Mouse (Mus musculus): ENCODE results near the gene Dll4. TPM values are rescaled to one million over a fixed set of nuclear protein-coding genes. Genes with fewer than 3 reads are reported as not detected.
A peak's percentile ranks its signal among the peaks of the same experiment; 100 is the strongest.

Gene Dll4
- total and polyA plus RNA-seq, 2 experiments from 2014 or later, result 2.4 to 2.8 TPM

DNA sequence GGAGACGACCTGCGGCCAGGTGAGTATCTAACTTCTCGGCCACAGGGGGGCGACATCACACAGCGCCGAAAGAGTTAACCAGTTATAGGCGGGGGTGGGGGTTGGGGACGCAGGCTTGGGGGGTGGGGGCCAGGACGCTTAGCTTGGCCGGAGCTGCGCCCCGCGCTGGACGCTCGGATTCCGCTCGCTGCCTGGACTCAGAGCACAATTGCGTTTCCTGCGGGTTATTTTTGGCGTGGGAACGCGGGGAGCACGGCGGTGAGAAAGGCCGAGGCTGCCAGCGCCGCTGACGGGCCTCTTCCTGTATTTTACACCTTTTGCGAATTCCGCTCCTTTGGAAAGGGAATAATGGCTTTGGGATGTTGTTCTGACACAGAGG is 1.5 kb downstream of the Dll4 start:
- Histone ChIP-seq H3K36me3 (ENCODE audit: insufficient read depth) (no peaks in the 10 kb centered on the region), H3K27me3 (ENCODE audit: insufficient read depth, low read length) (peaks cover 42% of the 10 kb centered on the region), H3K9me3 (ENCODE audit: low read length) (no peaks in the 10 kb centered on the region), H3K9ac (peak overlapping the region; percentile 29; the same call in 1 of the 2 replicates), H3K4me3 (ENCODE audit: low read depth, low read length) (peak overlapping the region; percentile 50), H3K27ac (ENCODE audit: low read depth, low read length) (no peak overlapping the region), H3K4me1 (ENCODE audit: insufficient read depth) (peaks cover 16% of the 10 kb centered on the region), H3K4me2 (ENCODE audit: low read depth) (peak overlapping the region; percentile 79)
- TF ChIP-seq CTCF (IDR thresholded peaks at IDR 0.05; ENCODE audit: low read depth), result peak; percentile 72
- ATAC-seq (no peak; the same call in 1 of the 2 replicates), DNase-seq (no peak)
- under 1% methylated on average over 30 of the region's 30 CpGs for WGBS

- ATAC-seq, result no peak
- WGBS, result 12% methylated on average over 11 of the region's 11 CpGs
- Histone ChIP-seq H3K4me1 (ENCODE audit: insufficient read depth) (peaks cover 8% of the 10 kb centered on the region; the same call in 1 of the 2 replicates), H3K36me3 (ENCODE audit: insufficient read depth) (no peaks in the 10 kb centered on the region), H3K27ac (ENCODE audit: low read depth, low read length) (no peak overlapping the region), H3K9me3 (ENCODE audit: low read length) (no peaks in the 10 kb centered on the region), H3K4me2 (ENCODE audit: low read depth) (peak overlapping the region; percentile 79), H3K9ac (no peak overlapping the region), H3K4me3 (ENCODE audit: low read depth, low read length) (peak overlapping the region; percentile 50), H3K27me3 (ENCODE audit: insufficient read depth, low read length) (peaks cover 38% of the 10 kb centered on the region)
- DNase-seq, result no peak
- TF ChIP-seq CTCF (IDR thresholded peaks at IDR 0.05; ENCODE audit: low read depth), result no peak
Measured at GRCm38 (mm10) chr2:119327942-119328526, 2.5 kb downstream of the Dll4 start.

DNA sequence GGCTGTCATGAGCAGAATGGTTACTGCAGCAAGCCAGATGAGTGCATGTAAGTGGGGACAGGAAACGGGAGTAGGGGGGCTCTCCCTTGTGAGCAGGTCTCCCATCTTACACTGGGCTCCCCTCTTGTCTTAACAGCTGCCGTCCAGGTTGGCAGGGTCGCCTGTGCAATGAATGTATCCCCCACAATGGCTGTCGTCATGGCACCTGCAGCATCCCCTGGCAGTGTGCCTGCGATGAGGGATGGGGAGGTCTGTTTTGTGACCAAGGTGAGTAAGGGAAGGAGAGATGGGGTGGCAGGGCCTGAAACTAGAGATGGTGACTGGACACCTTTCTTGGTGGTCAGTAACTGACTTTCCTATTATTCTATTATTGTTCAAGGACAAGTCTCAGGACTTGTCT is 3.0 kb downstream of the Dll4 start:
- H3K4me2 ChIP-seq (ENCODE audit: low read depth), result peak overlapping the region; percentile 79
- 32% methylated on average over 5 of the region's 5 CpGs for WGBS
- DNase-seq (no peak), ATAC-seq (no peak)
- TF ChIP-seq CTCF (IDR thresholded peaks at IDR 0.05; ENCODE audit: low read depth), result no peak
- peaks cover 34% of the 10 kb centered on the region for H3K27me3 ChIP-seq (ENCODE audit: insufficient read depth, low read length)
- no peaks in the 10 kb centered on the region for H3K9me3 ChIP-seq (ENCODE audit: low read length)
- no peaks in the 10 kb centered on the region for H3K36me3 ChIP-seq (ENCODE audit: insufficient read depth)
- H3K4me1 ChIP-seq (ENCODE audit: insufficient read depth), result peaks cover 8% of the 10 kb centered on the region; the same call in 1 of the 2 replicates
- no peak overlapping the region for H3K9ac ChIP-seq
- no peak overlapping the region for H3K27ac ChIP-seq (ENCODE audit: low read depth, low read length)
- 0 out of 2 replicates have a peak overlapping the region, but pooled peaks have one; percentile 50 for H3K4me3 ChIP-seq (ENCODE audit: low read depth, low read length)

DNA sequence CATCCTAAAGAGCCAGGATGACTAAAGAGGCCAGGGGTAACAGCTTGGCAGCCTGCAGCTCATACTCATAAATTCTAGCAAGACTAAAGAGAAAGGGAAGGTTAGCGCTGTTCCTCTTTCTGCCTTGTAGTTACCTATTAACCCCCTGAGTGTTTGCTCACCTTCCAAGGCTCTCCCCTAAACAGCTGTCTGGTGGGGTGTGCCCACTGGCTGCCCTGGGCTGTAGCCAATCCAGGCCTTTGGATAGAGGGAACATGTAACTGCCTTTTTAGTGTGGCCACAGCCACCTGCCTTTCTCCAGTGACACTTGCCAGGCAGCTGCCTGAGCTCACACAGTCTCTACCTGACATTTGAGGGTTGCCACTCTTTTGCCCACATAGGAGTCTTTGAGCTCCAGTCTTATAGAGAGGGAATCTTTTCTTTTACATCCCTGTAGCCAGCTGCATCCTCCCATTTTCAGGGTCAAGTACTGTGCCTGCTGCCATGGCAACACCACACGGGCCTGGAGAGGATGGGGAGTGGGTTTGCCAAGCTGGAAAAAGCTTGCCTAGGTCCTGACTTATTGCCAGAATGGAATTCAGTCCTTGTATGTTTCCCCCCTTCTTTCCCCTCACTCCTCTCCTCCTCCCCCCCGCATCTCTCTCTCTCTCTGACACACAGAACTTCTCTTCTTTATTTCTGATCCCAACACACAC is 3.7 kb downstream of the Dll4 start:
- peak; percentile 25; the same call in 1 of the 2 replicates for ATAC-seq
- DNase-seq, result peak; percentile 24
- H3K4me2 ChIP-seq (ENCODE audit: low read depth), result peak overlapping the region; percentile 13; the same call in 1 of the 2 replicates
- no peaks in the 10 kb centered on the region for H3K9me3 ChIP-seq (ENCODE audit: low read length)
- H3K36me3 ChIP-seq (ENCODE audit: insufficient read depth), result no peaks in the 10 kb centered on the region
- no peak for TF ChIP-seq CTCF (IDR thresholded peaks at IDR 0.05; ENCODE audit: low read depth)
- no peak overlapping the region for H3K9ac ChIP-seq
- peaks cover 34% of the 10 kb centered on the region for H3K27me3 ChIP-seq (ENCODE audit: insufficient read depth, low read length)
- no peak overlapping the region for H3K27ac ChIP-seq (ENCODE audit: low read depth, low read length)
- peaks cover 5% of the 10 kb centered on the region; the same call in 1 of the 2 replicates for H3K4me1 ChIP-seq (ENCODE audit: insufficient read depth)
- no peak overlapping the region for H3K4me3 ChIP-seq (ENCODE audit: low read depth, low read length)
- WGBS, result 50% methylated on average over 3 of the region's 3 CpGs

- no peak for ATAC-seq
- peaks cover 4% of the 10 kb centered on the region; the same call in 1 of the 2 replicates for H3K4me1 ChIP-seq (ENCODE audit: insufficient read depth)
- no peaks in the 10 kb centered on the region for H3K36me3 ChIP-seq (ENCODE audit: insufficient read depth)
- no peak for TF ChIP-seq CTCF (IDR thresholded peaks at IDR 0.05; ENCODE audit: low read depth)
- H3K27me3 ChIP-seq (ENCODE audit: insufficient read depth, low read length), result peaks cover 24% of the 10 kb centered on the region
- H3K27ac ChIP-seq (ENCODE audit: low read depth, low read length), result no peak overlapping the region
- H3K4me3 ChIP-seq (ENCODE audit: low read depth, low read length), result no peak overlapping the region
- WGBS, result 91% methylated on average over 8 of the region's 8 CpGs
- no peak overlapping the region for H3K4me2 ChIP-seq (ENCODE audit: low read depth)
- no peaks in the 10 kb centered on the region for H3K9me3 ChIP-seq (ENCODE audit: low read length)
- DNase-seq, result no peak
- no peak overlapping the region for H3K9ac ChIP-seq
Measured at GRCm38 (mm10) chr2:119330795-119331194, 5.2 kb downstream of the Dll4 start.

DNA sequence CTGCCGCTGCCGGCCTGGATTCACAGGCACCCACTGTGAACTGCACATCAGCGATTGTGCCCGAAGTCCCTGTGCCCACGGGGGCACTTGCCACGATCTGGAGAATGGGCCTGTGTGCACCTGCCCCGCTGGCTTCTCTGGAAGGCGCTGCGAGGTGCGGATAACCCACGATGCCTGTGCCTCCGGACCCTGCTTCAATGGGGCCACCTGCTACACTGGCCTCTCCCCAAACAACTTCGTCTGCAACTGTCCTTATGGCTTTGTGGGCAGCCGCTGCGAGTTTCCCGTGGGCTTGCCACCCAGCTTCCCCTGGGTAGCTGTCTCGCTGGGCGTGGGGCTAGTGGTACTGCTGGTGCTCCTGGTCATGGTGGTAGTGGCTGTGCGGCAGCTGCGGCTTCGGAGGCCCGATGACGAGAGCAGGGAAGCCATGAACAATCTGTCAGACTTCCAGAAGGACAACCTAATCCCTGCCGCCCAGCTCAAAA is 6.6 kb downstream of the Dll4 start:
- TF ChIP-seq CTCF (IDR thresholded peaks at IDR 0.05; ENCODE audit: low read depth), result no peak
- Histone ChIP-seq H3K4me1 (ENCODE audit: insufficient read depth) (peaks cover 1% of the 10 kb centered on the region; the same call in 1 of the 2 replicates), H3K27ac (ENCODE audit: low read depth, low read length) (no peak overlapping the region), H3K4me2 (ENCODE audit: low read depth) (no peak overlapping the region), H3K9me3 (ENCODE audit: low read length) (no peaks in the 10 kb centered on the region), H3K36me3 (ENCODE audit: insufficient read depth) (no peaks in the 10 kb centered on the region), H3K27me3 (ENCODE audit: insufficient read depth, low read length) (peaks cover 19% of the 10 kb centered on the region), H3K4me3 (ENCODE audit: low read depth, low read length) (no peak overlapping the region), H3K9ac (no peak overlapping the region)
- ATAC-seq, result no peak
- 74% methylated on average over 24 of the region's 24 CpGs for WGBS
- DNase-seq, result no peak

GRCm38 (mm10) chr2:119334135-119334534 is 8.6 kb downstream of the Dll4 start:
- WGBS, result 57% methylated on average over 1 of the region's 1 CpGs
- Histone ChIP-seq H3K4me2 (ENCODE audit: low read depth) (no peak overlapping the region), H3K9me3 (ENCODE audit: low read length) (no peaks in the 10 kb centered on the region), H3K9ac (no peak overlapping the region), H3K36me3 (ENCODE audit: insufficient read depth) (no peaks in the 10 kb centered on the region), H3K4me3 (ENCODE audit: low read depth, low read length) (no peak overlapping the region), H3K27ac (ENCODE audit: low read depth, low read length) (no peak overlapping the region), H3K27me3 (ENCODE audit: insufficient read depth, low read length) (peaks cover 8% of the 10 kb centered on the region), H3K4me1 (ENCODE audit: insufficient read depth) (peaks cover 4% of the 10 kb centered on the region; the same call in 1 of the 2 replicates)
- ATAC-seq, result no peak
- TF ChIP-seq CTCF (IDR thresholded peaks at IDR 0.05; ENCODE audit: low read depth), result no peak
- DNase-seq, result no peak

Data from forebrain, postnatal 0 days (tissue).